Comparison of ENCODE assay signal across 8 mouse cellular contexts in genomic region chr10:79807826-79808225, GRCm38 (mm10). TPM values are rescaled to one million over a fixed set of nuclear protein-coding genes. Genes with fewer than 3 reads are reported as not detected.
DNase-seq lines count a peak whose midpoint lies in the region; ATAC-seq and TF ChIP-seq lines count a peak whose summit lies in the region.

No protein-coding gene starts in this region.

- no peak overlapping the region for H3K4me3 ChIP-seq in left cerebral cortex, adult 2 months
- H3K4me3 ChIP-seq in forebrain, embryonic 13.5 days: no peak overlapping the region
- no peak overlapping the region for H3K4me3 ChIP-seq in hindbrain, postnatal 0 days (ENCODE audit: low read length)
- no peak overlapping the region for H3K4me3 ChIP-seq in midbrain, embryonic 16.5 days (ENCODE audit: low read depth, low read length)

- H3K9ac ChIP-seq in forebrain, embryonic 13.5 days: peak overlapping the region; percentile 16; the same call in 1 of the 2 replicates
- no peak overlapping the region for H3K9ac ChIP-seq in hindbrain, postnatal 0 days (replicated peaks; ENCODE audit: low read length)
- H3K9ac ChIP-seq in midbrain, embryonic 16.5 days (ENCODE audit: low read depth, low read length): no peak overlapping the region

- 58% methylated on average over 11 of the region's 11 CpGs for WGBS in forebrain, embryonic 13.5 days
- 32% methylated on average over 11 of the region's 11 CpGs for WGBS in hindbrain, postnatal 0 days
- WGBS in midbrain, embryonic 16.5 days: 47% methylated on average over 11 of the region's 11 CpGs

- no peak overlapping the region for H3K4me2 ChIP-seq in forebrain, embryonic 13.5 days
- no peak overlapping the region for H3K4me2 ChIP-seq in hindbrain, postnatal 0 days (ENCODE audit: low read depth, low read length)
- no peak overlapping the region for H3K4me2 ChIP-seq in midbrain, embryonic 16.5 days (ENCODE audit: low read length)

- no peak for TF ChIP-seq CTCF in left cerebral cortex, adult 2 months (IDR thresholded peaks at IDR 0.05)
- TF ChIP-seq CTCF in hindbrain, postnatal 0 days (IDR thresholded peaks at IDR 0.05; ENCODE audit: low read depth): no peak

- no peaks in the 10 kb centered on the region for H3K27me3 ChIP-seq in forebrain, embryonic 13.5 days
- no peaks in the 10 kb centered on the region for H3K27me3 ChIP-seq in hindbrain, postnatal 0 days (ENCODE audit: insufficient read depth, low read length)
- H3K27me3 ChIP-seq in midbrain, embryonic 16.5 days (ENCODE audit: control insufficient read depth, insufficient read depth, low read depth, low read length): no peaks in the 10 kb centered on the region

- H3K27ac ChIP-seq in left cerebral cortex, adult 2 months: peak overlapping the region; percentile 40
- peak overlapping the region; percentile 51 for H3K27ac ChIP-seq in forebrain, embryonic 13.5 days
- peak overlapping the region; percentile 58; the same call in 1 of the 2 replicates for H3K27ac ChIP-seq in hindbrain, postnatal 0 days
- peak overlapping the region; percentile 5; the same call in 1 of the 2 replicates for H3K27ac ChIP-seq in midbrain, embryonic 16.5 days (ENCODE audit: low read length)

- no peak for DNase-seq in left cerebral cortex, adult 2 months (ENCODE audit: extremely low spot score in 1 of 2, low spot score in 2 of 2)
- DNase-seq in left cerebral cortex, adult 11 months (ENCODE audit: low spot score): no peak
- peak; percentile 70 for DNase-seq in hindbrain, postnatal 0 days (ENCODE audit: low spot score)
- DNase-seq in ovary, postnatal 36 days (ENCODE audit: low spot score): no peak
- DNase-seq in spleen, postnatal 36 days (ENCODE audit: low spot score in 2 of 2): no peak

- ATAC-seq in forebrain, embryonic 13.5 days: no peak
- no peak for ATAC-seq in hindbrain, postnatal 0 days
- ATAC-seq in midbrain, embryonic 16.5 days: no peak
- no peak for ATAC-seq in megakaryocyte, adult 5-6 weeks (ENCODE audit: poor library complexity, severe bottlenecking)

- H3K9me3 ChIP-seq in forebrain, embryonic 13.5 days (replicated peaks): no peaks in the 10 kb centered on the region
- no peaks in the 10 kb centered on the region for H3K9me3 ChIP-seq in hindbrain, postnatal 0 days (ENCODE audit: low read length)
- no peaks in the 10 kb centered on the region for H3K9me3 ChIP-seq in midbrain, embryonic 16.5 days (replicated peaks; ENCODE audit: control insufficient read depth, low read length, poor library complexity, severe bottlenecking)

- peaks cover 47% of the 10 kb centered on the region for H3K4me1 ChIP-seq in forebrain, embryonic 13.5 days
- peaks cover 10% of the 10 kb centered on the region; the same call in 1 of the 2 replicates for H3K4me1 ChIP-seq in hindbrain, postnatal 0 days (ENCODE audit: insufficient read depth, low read length)
- H3K4me1 ChIP-seq in midbrain, embryonic 16.5 days (ENCODE audit: control insufficient read depth, insufficient read depth, low read length): peaks cover 25% of the 10 kb centered on the region

- intact Hi-C loops in left cerebral cortex, adult 2 months (cut with DNase I): no loop called here

- peaks cover 61% of the 10 kb centered on the region for H3K36me3 ChIP-seq in forebrain, embryonic 13.5 days (ENCODE audit: poor library complexity, severe bottlenecking)
- H3K36me3 ChIP-seq in hindbrain, postnatal 0 days (ENCODE audit: insufficient read depth, low read length): peaks cover 28% of the 10 kb centered on the region; the same call in 1 of the 2 replicates
- peaks cover 24% of the 10 kb centered on the region for H3K36me3 ChIP-seq in midbrain, embryonic 16.5 days (ENCODE audit: control insufficient read depth, insufficient read depth, low read length)

RNA-seq across cellular contexts. Expression of gene Misp, which starts 13.0 kb away (rescaled TPM):
- under 1 TPM; 0.59 to 0.89 TPM for total RNA-seq in left cerebral cortex, adult 2 months (2021)
- polyA plus RNA-seq in forebrain, embryonic 13.5 days (2015; fragmentation: Nextera tagmentation; extraction: Ambion mirVana): 0.71 and 1.1 TPM in 2 replicates
- 0.05 and 0.22 TPM in 2 replicates for total RNA-seq in hindbrain, postnatal 0 days (2014; rRNA removed)
- polyA plus RNA-seq in hindbrain, postnatal 0 days (2015; fragmentation: Nextera tagmentation; extraction: Ambion mirVana): 0.33 TPM in 1 of 2 replicates, not detected in the other
- polyA plus RNA-seq in midbrain, embryonic 16.5 days (2015; fragmentation: Nextera tagmentation; extraction: Ambion mirVana): 0.34 and 0.73 TPM in 2 replicates
- total RNA-seq in megakaryocyte, adult 5-6 weeks (2015): not detected in 2 replicates
- total RNA-seq in megakaryocyte, adult 5-6 weeks (2017): not detected in 2 replicates

RNA-seq across cellular contexts. Expression of gene Palm, which starts 14.5 kb away (rescaled TPM):
- 100 to 1,000 TPM; 293 to 312 TPM for total RNA-seq in left cerebral cortex, adult 2 months (2021)
- 214 and 234 TPM in 2 replicates for polyA plus RNA-seq in forebrain, embryonic 13.5 days (2015; fragmentation: Nextera tagmentation; extraction: Ambion mirVana)
- total RNA-seq in hindbrain, postnatal 0 days (2014; rRNA removed): 156 and 157 TPM in 2 replicates
- 221 and 242 TPM in 2 replicates for polyA plus RNA-seq in hindbrain, postnatal 0 days (2015; fragmentation: Nextera tagmentation; extraction: Ambion mirVana)
- polyA plus RNA-seq in midbrain, embryonic 16.5 days (2015; fragmentation: Nextera tagmentation; extraction: Ambion mirVana): 318 and 333 TPM in 2 replicates
- 39.3 and 42.2 TPM in 2 replicates for total RNA-seq in megakaryocyte, adult 5-6 weeks (2015)
- total RNA-seq in megakaryocyte, adult 5-6 weeks (2017): 30.2 and 35.5 TPM in 2 replicates

RNA-seq across cellular contexts. Expression of gene Prss57, which starts 17.1 kb away (rescaled TPM):
- total RNA-seq in left cerebral cortex, adult 2 months (2021): under 1 TPM; 0.58 to 0.75 TPM
- polyA plus RNA-seq in forebrain, embryonic 13.5 days (2015; fragmentation: Nextera tagmentation; extraction: Ambion mirVana): 0.09 and 0.13 TPM in 2 replicates
- 0.54 and 1.8 TPM in 2 replicates for total RNA-seq in hindbrain, postnatal 0 days (2014; rRNA removed)
- polyA plus RNA-seq in hindbrain, postnatal 0 days (2015; fragmentation: Nextera tagmentation; extraction: Ambion mirVana): 0.13 and 0.33 TPM in 2 replicates
- polyA plus RNA-seq in midbrain, embryonic 16.5 days (2015; fragmentation: Nextera tagmentation; extraction: Ambion mirVana): 0.19 TPM in 2 replicates
- total RNA-seq in megakaryocyte, adult 5-6 weeks (2015): 2.7 and 5.6 TPM in 2 replicates
- total RNA-seq in megakaryocyte, adult 5-6 weeks (2017): 1.2 and 1.8 TPM in 2 replicates

RNA-seq across cellular contexts. Expression of gene Fstl3, which starts 30.8 kb away (rescaled TPM):
- 1 to 10 TPM; 2.5 to 2.6 TPM for total RNA-seq in left cerebral cortex, adult 2 months (2021)
- 0.40 and 0.62 TPM in 2 replicates for polyA plus RNA-seq in forebrain, embryonic 13.5 days (2015; fragmentation: Nextera tagmentation; extraction: Ambion mirVana)
- total RNA-seq in hindbrain, postnatal 0 days (2014; rRNA removed): 2.6 and 3.3 TPM in 2 replicates
- polyA plus RNA-seq in hindbrain, postnatal 0 days (2015; fragmentation: Nextera tagmentation; extraction: Ambion mirVana): 3.1 and 3.2 TPM in 2 replicates
- 2.2 and 3.5 TPM in 2 replicates for polyA plus RNA-seq in midbrain, embryonic 16.5 days (2015; fragmentation: Nextera tagmentation; extraction: Ambion mirVana)
- 3.9 and 5.3 TPM in 2 replicates for total RNA-seq in megakaryocyte, adult 5-6 weeks (2015)
- 1.7 and 2.7 TPM in 2 replicates for total RNA-seq in megakaryocyte, adult 5-6 weeks (2017)

RNA-seq across cellular contexts. Expression of gene Rnf126, which starts 41.1 kb away (rescaled TPM):
- 10 to 100 TPM; 93.3 to 97.5 TPM for total RNA-seq in left cerebral cortex, adult 2 months (2021)
- polyA plus RNA-seq in forebrain, embryonic 13.5 days (2015; fragmentation: Nextera tagmentation; extraction: Ambion mirVana): 70.9 and 74.8 TPM in 2 replicates
- 112 and 120 TPM in 2 replicates for total RNA-seq in hindbrain, postnatal 0 days (2014; rRNA removed)
- polyA plus RNA-seq in hindbrain, postnatal 0 days (2015; fragmentation: Nextera tagmentation; extraction: Ambion mirVana): 108 and 119 TPM in 2 replicates
- 90.2 and 92.3 TPM in 2 replicates for polyA plus RNA-seq in midbrain, embryonic 16.5 days (2015; fragmentation: Nextera tagmentation; extraction: Ambion mirVana)
- 30.4 and 34.0 TPM in 2 replicates for total RNA-seq in megakaryocyte, adult 5-6 weeks (2015)
- total RNA-seq in megakaryocyte, adult 5-6 weeks (2017): 12.5 and 13.0 TPM in 2 replicates

Comparison
In these comparisons a context has a peak if more than half of its experiments do, and no peak if none do; other contexts are left out.
1. H3K27ac ChIP-seq: peak in every context shown above with its lines; median percentile 58 in hindbrain, postnatal 0 days; 51 in forebrain, embryonic 13.5 days; 40 in left cerebral cortex, adult 2 months; 5 in midbrain, embryonic 16.5 days.